Mouse (Mus musculus) neural tube, embryonic 11.5 days (tissue): ENCODE data around the gene Nr3c2. TPM values are rescaled to one million over a fixed set of nuclear protein-coding genes. Genes with fewer than 3 reads are reported as not detected.

Source experiments
- ATAC-seq: fragments of 200-750 bp; cut with Nextera tagmentation; 2 replicates; pipeline ENCODE4 v1.8.0; 2017; ENCODE audit warnings: moderate number of reproducible peaks, mild to moderate bottlenecking, moderate TSS enrichment, moderate library complexity; ENCODE audit not compliant: insufficient read depth, low FRiP score, low TSS enrichment
- DNase-seq: peaks from one replicate; pipeline ENCODE4 v3.0.0-alpha.2; 2015; ENCODE audit warnings: low spot score
- H3K27ac ChIP-seq: fragments of 300-500 bp; sonication (generic); 2 replicates; pipeline ENCODE4 v1.5.1; 2014; ENCODE audit warnings: low read depth, mild to moderate bottlenecking, low read length
- H3K27me3 ChIP-seq: fragments of 300-500 bp; sonication (generic); 2 replicates; pipeline ENCODE4 v1.6.1; 2014; ENCODE audit warnings: mild to moderate bottlenecking, low read length, mixed read lengths; ENCODE audit not compliant: control insufficient read depth, insufficient read depth
- H3K36me3 ChIP-seq: fragments of 300-500 bp; sonication (generic); 2 replicates; pipeline ENCODE4 v1.6.1; 2014; ENCODE audit warnings: mild to moderate bottlenecking, low read length, moderate library complexity, mixed read lengths; ENCODE audit not compliant: control insufficient read depth, insufficient read depth
- H3K4me1 ChIP-seq: fragments of 300-500 bp; sonication (generic); 2 replicates; pipeline ENCODE4 v1.6.1; 2014; ENCODE audit warnings: low read length, mixed read lengths; ENCODE audit not compliant: control insufficient read depth, insufficient read depth
- H3K4me2 ChIP-seq: fragments of 300-500 bp; sonication (generic); 2 replicates; pipeline ENCODE4 v1.6.1; 2014; ENCODE audit warnings: low read depth, mild to moderate bottlenecking, moderate library complexity
- H3K4me3 ChIP-seq: fragments of 300-500 bp; sonication (generic); 2 replicates; pipeline ENCODE4 v1.5.1; 2014; ENCODE audit warnings: low read depth, low read length
- H3K9ac ChIP-seq: fragments of 300-500 bp; sonication (generic); 2 replicates; pipeline ENCODE4 v1.6.1; 2014; ENCODE audit warnings: mild to moderate bottlenecking, low read length
- H3K9me3 ChIP-seq: fragments of 300-500 bp; sonication (generic); 2 replicates; pipeline ENCODE4 v1.6.1; 2016; ENCODE audit warnings: low read length; ENCODE audit not compliant: control insufficient read depth
- WGBS: fragments of 180-500 bp; shearing (Covaris S2); extraction: QIAGEN DNeasy Blood & Tissue Kit; methylation state at CpG from one replicate; pipeline ENCODE4 v1.1.7; 2014; 5-methylcytosine and 5-hydroxymethylcytosine counted together
- polyA plus RNA-seq: library from polyadenylated mRNA; unstranded; fragments of >200 nt; fragmentation: Nextera tagmentation; extraction: Ambion mirVana; gene quantifications from 2 replicates; pipeline ENCODE4 v1.2.1, GENCODE M21; 2014

The Nr3c2 gene
- polyA plus RNA-seq, 1 experiment from 2014 or later, result 1.2 TPM

GRCm38 (mm10) chr8:77169757-77170438 is 270.7 kb downstream of the Nr3c2 start:
- no peak overlapping the region for H3K4me3 ChIP-seq
- DNase-seq (no peak), ATAC-seq (no peak)
- no peaks in the 10 kb centered on the region for H3K9me3 ChIP-seq
- H3K4me2 ChIP-seq, result no peak overlapping the region
- no peak overlapping the region for H3K9ac ChIP-seq
- H3K27me3 ChIP-seq, result no peaks in the 10 kb centered on the region
- H3K27ac ChIP-seq, result no peak overlapping the region
- 88% methylated on average over 4 of the region's 4 CpGs for WGBS
- H3K36me3 ChIP-seq, result no peaks in the 10 kb centered on the region
- no peaks in the 10 kb centered on the region for H3K4me1 ChIP-seq

GRCm38 (mm10) chr8:77170439-77170759 is 271.2 kb downstream of the Nr3c2 start:
- no peaks in the 10 kb centered on the region for H3K36me3 ChIP-seq
- no peak overlapping the region for H3K4me2 ChIP-seq
- H3K27ac ChIP-seq, result no peak overlapping the region
- no peaks in the 10 kb centered on the region for H3K9me3 ChIP-seq
- H3K9ac ChIP-seq, result no peak overlapping the region
- H3K4me3 ChIP-seq, result no peak overlapping the region
- no peak for ATAC-seq
- H3K4me1 ChIP-seq, result no peaks in the 10 kb centered on the region
- DNase-seq, result no peak
- no peaks in the 10 kb centered on the region for H3K27me3 ChIP-seq
- WGBS, result 91% methylated on average over 4 of the region's 4 CpGs

DNA sequence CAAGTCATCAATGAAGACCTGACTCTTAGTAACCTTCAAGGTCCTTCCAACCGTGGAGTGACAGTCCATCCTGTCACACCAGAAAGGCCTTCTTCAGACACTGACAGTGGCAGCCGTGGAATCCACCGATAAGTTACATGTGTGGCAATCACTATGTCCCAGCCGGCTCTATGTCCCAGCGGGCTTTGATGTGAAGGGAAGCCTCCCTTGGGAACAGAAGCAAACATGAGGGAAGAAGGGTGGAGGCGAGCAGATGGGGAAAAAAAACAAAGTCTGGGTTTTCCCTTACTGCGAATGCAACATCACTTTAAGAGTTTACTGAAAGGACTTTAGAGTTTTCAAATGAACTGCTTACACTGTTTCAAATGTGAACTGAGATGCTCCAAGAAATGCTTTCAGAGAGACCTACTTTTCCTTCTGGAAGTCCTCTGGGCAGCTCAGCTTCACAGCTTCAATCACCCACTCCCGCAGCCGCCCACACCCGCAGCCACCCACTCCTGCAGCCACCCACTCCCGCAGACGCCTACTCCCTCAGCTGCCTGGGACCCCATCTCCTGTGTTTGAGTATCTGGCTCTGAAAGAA is 273.9 kb downstream of the Nr3c2 start:
- no peak for DNase-seq
- Histone ChIP-seq H3K4me3 (no peak overlapping the region), H3K9ac (no peak overlapping the region), H3K27ac (no peak overlapping the region), H3K4me2 (no peak overlapping the region), H3K27me3 (no peaks in the 10 kb centered on the region), H3K36me3 (no peaks in the 10 kb centered on the region), H3K4me1 (no peaks in the 10 kb centered on the region), H3K9me3 (no peaks in the 10 kb centered on the region)
- ATAC-seq, result no peak
- 64% methylated on average over 12 of the region's 12 CpGs for WGBS

- Histone ChIP-seq H3K9ac (no peak overlapping the region), H3K4me2 (no peak overlapping the region), H3K4me1 (no peaks in the 10 kb centered on the region), H3K9me3 (no peaks in the 10 kb centered on the region), H3K27ac (no peak overlapping the region), H3K27me3 (no peaks in the 10 kb centered on the region), H3K36me3 (no peaks in the 10 kb centered on the region), H3K4me3 (no peak overlapping the region)
- DNase-seq (no peak), ATAC-seq (no peak)
- 31% methylated on average over 3 of the region's 3 CpGs for WGBS
Observed at GRCm38 (mm10) chr8:77173736-77174135, 274.5 kb downstream of the Nr3c2 start.

DNA sequence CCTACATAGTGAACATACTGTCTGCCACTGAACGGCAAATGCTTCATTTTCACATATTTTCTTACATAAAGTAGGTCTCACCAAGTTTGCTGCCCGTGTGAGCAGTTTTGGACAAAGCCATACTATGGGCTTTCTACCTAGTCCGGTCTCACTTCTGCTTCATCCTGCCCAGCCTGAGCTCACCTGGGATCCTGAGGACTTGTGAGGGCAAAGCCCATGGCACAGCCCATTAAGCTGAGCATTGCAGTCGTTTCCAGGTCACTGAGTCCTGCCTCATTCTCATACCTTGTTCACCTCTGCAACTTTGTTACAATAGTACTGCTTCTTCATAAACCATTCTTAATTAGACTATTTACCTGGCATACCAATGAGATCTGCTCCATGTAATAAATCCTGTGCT is 276.2 kb downstream of the Nr3c2 start:
- H3K27ac ChIP-seq, result no peak overlapping the region
- 90% methylated on average over 4 of the region's 4 CpGs for WGBS
- no peaks in the 10 kb centered on the region for H3K9me3 ChIP-seq
- H3K4me1 ChIP-seq, result no peaks in the 10 kb centered on the region
- no peak overlapping the region for H3K4me3 ChIP-seq
- no peak overlapping the region for H3K4me2 ChIP-seq
- H3K36me3 ChIP-seq, result no peaks in the 10 kb centered on the region
- ATAC-seq, result no peak
- DNase-seq, result no peak
- H3K9ac ChIP-seq, result no peak overlapping the region
- no peaks in the 10 kb centered on the region for H3K27me3 ChIP-seq

GRCm38 (mm10) chr8:77176343-77176742 is 277.1 kb downstream of the Nr3c2 start:
- Histone ChIP-seq H3K4me3 (no peak overlapping the region), H3K4me1 (no peaks in the 10 kb centered on the region), H3K27me3 (no peaks in the 10 kb centered on the region), H3K9ac (no peak overlapping the region), H3K27ac (no peak overlapping the region), H3K4me2 (no peak overlapping the region), H3K36me3 (no peaks in the 10 kb centered on the region), H3K9me3 (no peaks in the 10 kb centered on the region)
- WGBS, result 64% methylated on average over 4 of the region's 4 CpGs
- no peak for DNase-seq
- ATAC-seq, result no peak

GRCm38 (mm10) chr8:77185816-77186215 is 286.6 kb downstream of the Nr3c2 start:
- WGBS, result 93% methylated on average over 28 of the region's 28 CpGs
- no peaks in the 10 kb centered on the region for H3K4me1 ChIP-seq
- no peak overlapping the region for H3K9ac ChIP-seq
- no peak for ATAC-seq
- no peak for DNase-seq
- no peak overlapping the region for H3K4me2 ChIP-seq
- no peaks in the 10 kb centered on the region for H3K9me3 ChIP-seq
- H3K4me3 ChIP-seq, result no peak overlapping the region
- H3K27me3 ChIP-seq, result no peaks in the 10 kb centered on the region
- no peaks in the 10 kb centered on the region for H3K36me3 ChIP-seq
- no peak overlapping the region for H3K27ac ChIP-seq

DNA sequence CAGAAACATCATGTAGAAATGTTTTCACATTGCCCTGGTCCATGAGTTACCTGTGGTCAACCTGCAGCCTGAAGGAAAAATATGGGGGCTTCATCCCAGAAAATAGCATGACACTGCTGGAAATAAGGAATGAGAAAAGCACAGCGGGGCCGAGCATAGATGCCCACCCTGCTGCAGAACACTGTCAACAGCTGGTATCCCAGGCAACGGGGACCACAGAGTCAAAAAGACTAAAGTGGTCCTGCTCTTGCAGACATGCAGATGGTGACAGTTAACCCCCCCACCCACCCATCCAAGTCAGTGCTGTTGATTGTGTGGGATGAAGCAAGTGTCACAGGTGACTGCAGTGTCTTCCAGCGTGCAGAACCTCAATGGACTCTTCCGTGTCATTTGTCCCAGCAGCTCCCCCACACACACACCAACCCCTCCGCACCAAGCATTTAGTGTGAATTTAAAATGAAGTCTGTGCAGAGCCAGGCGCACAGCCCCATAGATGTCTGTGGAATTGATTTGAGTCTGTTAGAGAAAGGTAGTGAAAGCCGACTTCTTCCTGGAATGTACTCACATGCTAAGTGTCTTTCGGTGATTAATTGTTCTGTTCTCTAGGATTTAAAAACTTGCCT is 287.8 kb downstream of the Nr3c2 start:
- H3K36me3 ChIP-seq, result no peaks in the 10 kb centered on the region
- H3K4me1 ChIP-seq, result no peaks in the 10 kb centered on the region
- H3K4me3 ChIP-seq, result no peak overlapping the region
- H3K27ac ChIP-seq, result no peak overlapping the region
- no peak overlapping the region for H3K9ac ChIP-seq
- H3K4me2 ChIP-seq, result no peak overlapping the region
- no peaks in the 10 kb centered on the region for H3K9me3 ChIP-seq
- 80% methylated on average over 9 of the region's 9 CpGs for WGBS
- DNase-seq (no peak), ATAC-seq (no peak)
- H3K27me3 ChIP-seq, result no peaks in the 10 kb centered on the region

DNA sequence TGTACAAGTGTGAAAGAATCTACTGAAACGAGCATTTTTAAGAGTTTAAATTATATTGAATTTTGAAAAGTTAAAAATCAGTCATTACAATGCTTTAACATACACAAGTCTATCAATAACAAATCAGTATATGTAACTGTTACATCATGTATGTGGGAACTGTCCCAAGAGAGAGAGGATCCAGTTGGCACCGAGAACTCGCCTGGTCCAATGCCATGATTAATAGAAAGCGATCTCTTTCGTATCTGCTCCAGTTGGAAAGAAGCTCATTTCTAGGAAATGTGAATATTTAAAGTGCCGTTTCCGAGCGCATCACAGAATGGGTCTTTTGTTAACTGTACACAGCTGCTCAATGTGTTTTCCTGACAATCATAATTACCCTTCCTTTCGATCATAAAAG is 288.5 kb downstream of the Nr3c2 start:
- WGBS, result 80% methylated on average over 9 of the region's 9 CpGs
- no peak for ATAC-seq
- Histone ChIP-seq H3K4me1 (no peaks in the 10 kb centered on the region), H3K9me3 (no peaks in the 10 kb centered on the region), H3K36me3 (no peaks in the 10 kb centered on the region), H3K4me2 (no peak overlapping the region), H3K4me3 (no peak overlapping the region), H3K27me3 (no peaks in the 10 kb centered on the region), H3K27ac (no peak overlapping the region), H3K9ac (no peak overlapping the region)
- DNase-seq, result no peak
